Mouse (Mus musculus): Measurements from ENCODE around the gene Hunk. TPM values are rescaled to one million over a fixed set of nuclear protein-coding genes. Genes with fewer than 3 reads are reported as not detected.

The Hunk gene
- polyA plus RNA-seq, 1 experiment from 2014 or later = 11.1 TPM

DNA sequence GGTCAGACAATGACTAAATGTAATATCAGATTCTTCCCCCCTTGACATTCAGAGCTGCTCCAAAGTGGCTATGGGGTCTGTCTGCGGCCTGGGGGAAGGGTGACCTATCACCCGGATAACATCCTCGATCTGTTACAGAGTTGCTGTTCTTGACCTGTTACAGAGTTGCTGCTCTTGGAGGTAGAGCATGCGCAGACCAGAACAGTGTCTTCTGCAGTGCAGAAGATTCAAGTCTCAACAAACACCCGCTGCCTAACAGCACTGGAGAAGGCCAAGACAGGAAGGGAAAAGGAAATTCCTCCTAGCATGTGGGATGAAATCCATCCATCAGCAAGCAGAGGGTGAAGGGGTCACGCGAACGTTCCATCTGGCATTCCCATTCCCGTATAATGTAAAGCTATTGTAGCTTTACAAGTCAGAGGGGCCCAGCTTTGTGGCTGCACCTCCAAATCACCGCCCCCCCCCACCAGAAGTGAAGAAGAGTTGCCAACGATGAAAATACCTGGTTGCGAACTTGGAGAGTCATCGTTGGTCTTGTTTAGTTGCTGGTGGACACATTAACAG lies 133.0 kb downstream of the Hunk start:
- no peak for ATAC-seq
- 91% methylated on average over 13 of the region's 13 CpGs for WGBS

DNA sequence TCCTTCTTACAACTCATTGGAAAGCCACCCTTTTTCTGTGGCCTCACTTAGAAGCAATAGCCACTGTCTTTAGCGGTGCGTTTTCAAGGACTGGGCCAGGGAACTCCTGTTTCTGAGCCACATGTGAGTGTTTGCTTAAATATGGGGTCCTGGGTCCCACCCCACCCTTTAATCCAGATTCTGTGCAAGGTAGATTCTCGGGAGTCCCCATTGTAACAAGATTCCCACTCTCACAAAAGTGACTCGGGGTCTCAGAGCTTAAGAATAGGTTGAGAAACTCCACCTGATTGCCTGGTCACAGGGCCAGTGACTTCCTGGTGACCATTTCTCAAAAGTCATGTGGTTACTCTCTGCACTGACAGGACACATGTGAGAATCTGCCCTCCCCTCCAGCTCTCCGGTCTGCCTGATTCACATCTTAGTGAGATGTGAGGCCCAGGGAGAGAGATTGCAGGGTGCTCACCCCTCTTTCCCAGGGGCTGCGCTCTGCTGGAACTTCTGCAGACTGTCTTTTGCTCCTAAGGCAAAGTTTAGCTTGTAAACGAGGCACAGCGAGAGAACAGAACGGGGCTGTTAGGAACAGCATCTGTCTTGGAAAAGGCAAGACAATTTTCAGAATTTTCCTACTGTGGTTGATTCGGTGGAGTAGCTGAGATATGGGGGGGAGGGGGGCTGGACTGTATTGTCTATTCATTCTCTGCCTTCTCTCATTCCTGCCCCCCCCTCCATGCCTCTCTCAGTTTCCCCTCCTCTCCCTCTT lies 135.6 kb downstream of the Hunk start:
- peaks cover 32% of the 10 kb centered on the region for H3K4me1 ChIP-seq
- H3K27me3 ChIP-seq = no peaks in the 10 kb centered on the region
- H3K9me3 ChIP-seq (replicated peaks) = no peaks in the 10 kb centered on the region
- H3K36me3 ChIP-seq (ENCODE audit: poor library complexity, severe bottlenecking) = no peaks in the 10 kb centered on the region
- peak overlapping the region; percentile 48 for H3K9ac ChIP-seq
- no peak overlapping the region for H3K4me3 ChIP-seq
- WGBS = 8% methylated on average over 10 of the region's 10 CpGs
- peak overlapping the region; percentile 84 for H3K27ac ChIP-seq
- peak overlapping the region; percentile 36 for H3K4me2 ChIP-seq
- ATAC-seq = peak; percentile 44

More for the DNA sequence above, 133.0 kb downstream of the Hunk start:
- Histone ChIP-seq H3K4me3 (no peak overlapping the region), H3K9me3 (replicated peaks) (no peaks in the 10 kb centered on the region), H3K36me3 (ENCODE audit: poor library complexity, severe bottlenecking) (no peaks in the 10 kb centered on the region), H3K27me3 (no peaks in the 10 kb centered on the region), H3K9ac (no peak overlapping the region), H3K4me2 (no peak overlapping the region), H3K27ac (peak overlapping the region; percentile 49), H3K4me1 (peaks cover 32% of the 10 kb centered on the region)

DNA sequence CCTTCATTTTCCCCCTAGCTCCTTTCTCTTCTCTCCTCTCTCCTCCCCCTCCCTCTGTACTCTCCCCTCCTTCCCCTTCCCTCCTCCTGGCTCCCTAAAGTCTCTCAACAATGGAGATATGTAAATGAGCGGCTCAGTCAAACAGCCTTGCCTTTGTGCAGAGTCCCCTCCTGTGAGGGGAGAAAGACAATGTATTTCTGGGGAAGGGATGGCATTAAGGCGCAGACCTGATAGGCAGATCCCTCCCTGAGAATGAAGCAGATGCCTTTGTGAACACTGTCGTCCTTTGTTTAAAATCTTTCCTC lies 136.1 kb downstream of the Hunk start:
- H3K9ac ChIP-seq = no peak overlapping the region
- WGBS = 0% methylated on average over 3 of the region's 3 CpGs
- peak overlapping the region; percentile 36 for H3K4me2 ChIP-seq
- peaks cover 32% of the 10 kb centered on the region for H3K4me1 ChIP-seq
- peak; percentile 88 for ATAC-seq
- no peak overlapping the region for H3K4me3 ChIP-seq
- peak overlapping the region; percentile 84 for H3K27ac ChIP-seq
- H3K9me3 ChIP-seq (replicated peaks) = no peaks in the 10 kb centered on the region
- no peaks in the 10 kb centered on the region for H3K36me3 ChIP-seq (ENCODE audit: poor library complexity, severe bottlenecking)
- no peaks in the 10 kb centered on the region for H3K27me3 ChIP-seq

DNA sequence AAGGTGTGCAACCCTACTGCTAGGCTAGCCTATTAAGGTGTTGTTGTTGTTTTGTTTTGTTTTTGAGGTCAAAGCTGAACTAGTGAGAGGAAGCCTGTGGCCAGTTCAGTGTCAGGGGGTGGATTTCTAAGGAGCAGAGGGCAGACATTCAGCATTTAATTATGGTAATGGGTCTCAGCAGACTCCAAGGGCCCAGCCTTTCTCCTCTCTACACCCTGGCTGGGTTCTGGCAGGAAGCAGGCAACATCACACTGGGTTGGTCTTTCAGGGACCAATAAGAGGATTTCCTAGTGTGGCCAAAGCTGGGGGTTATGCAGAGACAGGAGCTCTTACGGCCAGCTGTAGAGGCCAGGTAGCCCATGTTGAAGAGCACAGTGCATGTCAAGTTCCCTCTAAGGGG lies 136.8 kb downstream of the Hunk start:
- no peaks in the 10 kb centered on the region for H3K27me3 ChIP-seq
- no peak overlapping the region for H3K4me2 ChIP-seq
- H3K9ac ChIP-seq = no peak overlapping the region
- H3K4me3 ChIP-seq = no peak overlapping the region
- no peaks in the 10 kb centered on the region for H3K9me3 ChIP-seq (replicated peaks)
- H3K36me3 ChIP-seq (ENCODE audit: poor library complexity, severe bottlenecking) = no peaks in the 10 kb centered on the region
- ATAC-seq = no peak
- peaks cover 31% of the 10 kb centered on the region for H3K4me1 ChIP-seq
- WGBS = 52% methylated on average over 1 of the region's 1 CpGs
- peak overlapping the region; percentile 48; the same call in 1 of the 2 replicates for H3K27ac ChIP-seq

DNA sequence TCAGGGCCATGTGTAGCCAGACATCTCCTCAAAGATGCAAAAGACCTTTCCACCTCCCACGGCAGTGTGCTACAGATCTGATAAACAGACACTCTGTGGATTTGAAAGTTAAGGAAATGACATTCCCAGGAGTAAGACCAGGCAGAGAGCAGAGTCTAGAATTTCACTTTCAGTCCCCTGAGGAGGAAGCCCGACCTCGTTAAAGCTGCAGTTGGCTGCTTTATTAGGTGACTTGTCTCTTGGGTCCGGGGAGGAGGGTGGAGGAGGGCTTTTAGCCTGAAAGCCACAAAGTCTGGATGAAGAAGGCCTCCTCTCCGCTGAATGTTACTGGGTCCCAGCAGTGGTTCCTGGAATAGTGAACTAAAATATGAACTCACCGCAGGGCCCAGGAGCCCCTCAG lies 137.6 kb downstream of the Hunk start:
- peaks cover 23% of the 10 kb centered on the region for H3K4me1 ChIP-seq
- no peak overlapping the region for H3K4me2 ChIP-seq
- H3K9ac ChIP-seq = no peak overlapping the region
- H3K9me3 ChIP-seq (replicated peaks) = no peaks in the 10 kb centered on the region
- no peaks in the 10 kb centered on the region for H3K27me3 ChIP-seq
- WGBS = 40% methylated on average over 6 of the region's 6 CpGs
- no peak for ATAC-seq
- H3K4me3 ChIP-seq = no peak overlapping the region
- no peaks in the 10 kb centered on the region for H3K36me3 ChIP-seq (ENCODE audit: poor library complexity, severe bottlenecking)
- no peak overlapping the region for H3K27ac ChIP-seq

DNA sequence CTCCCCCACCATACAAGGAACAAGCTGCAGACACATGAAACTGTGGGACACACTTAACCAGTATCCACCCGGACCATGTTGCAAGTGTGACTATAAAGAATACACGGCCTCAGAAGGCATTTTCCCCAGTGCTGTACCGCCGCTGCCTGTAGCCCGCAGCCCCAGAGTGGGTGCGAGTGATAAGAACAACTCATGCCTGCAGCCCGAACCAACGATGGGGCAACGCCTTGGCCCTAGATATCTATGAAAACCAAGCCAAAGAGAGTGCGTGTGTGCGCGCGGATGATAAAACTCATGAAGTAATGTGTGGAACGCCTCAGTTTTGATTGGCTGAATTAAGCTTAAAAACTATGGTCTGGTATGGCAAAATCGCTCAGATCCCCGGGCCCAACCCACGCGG lies 138.1 kb downstream of the Hunk start:
- no peak for ATAC-seq
- no peak overlapping the region for H3K4me3 ChIP-seq
- WGBS = 95% methylated on average over 18 of the region's 18 CpGs
- peaks cover 19% of the 10 kb centered on the region for H3K4me1 ChIP-seq
- H3K9ac ChIP-seq = no peak overlapping the region
- no peaks in the 10 kb centered on the region for H3K36me3 ChIP-seq (ENCODE audit: poor library complexity, severe bottlenecking)
- no peak overlapping the region for H3K27ac ChIP-seq
- H3K4me2 ChIP-seq = no peak overlapping the region
- H3K9me3 ChIP-seq (replicated peaks) = no peaks in the 10 kb centered on the region
- H3K27me3 ChIP-seq = no peaks in the 10 kb centered on the region

DNA sequence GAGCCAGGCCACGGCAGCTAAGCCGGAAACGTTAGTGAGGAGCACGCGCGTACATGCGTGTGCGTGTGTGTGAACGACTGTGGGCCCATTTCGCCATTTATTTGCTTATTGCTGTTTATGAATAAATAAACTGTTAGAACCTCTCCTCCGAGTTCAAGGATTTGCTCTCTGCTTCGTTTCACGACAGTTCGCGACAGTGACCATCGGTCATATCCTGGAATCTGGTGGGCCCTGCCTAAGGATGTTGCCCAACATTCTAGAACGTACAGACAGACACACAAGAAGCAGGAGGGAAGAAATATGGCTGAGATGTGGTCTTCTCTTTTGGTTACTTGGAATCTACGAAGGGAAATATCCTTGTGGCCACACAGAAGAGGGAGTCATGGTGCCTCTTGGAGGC lies 138.6 kb downstream of the Hunk start:
- Histone ChIP-seq H3K9me3 (replicated peaks) (no peaks in the 10 kb centered on the region), H3K27me3 (no peaks in the 10 kb centered on the region), H3K36me3 (ENCODE audit: poor library complexity, severe bottlenecking) (no peaks in the 10 kb centered on the region), H3K4me2 (no peak overlapping the region), H3K4me3 (no peak overlapping the region), H3K4me1 (peaks cover 19% of the 10 kb centered on the region), H3K27ac (no peak overlapping the region), H3K9ac (no peak overlapping the region)
- no peak for ATAC-seq
- 96% methylated on average over 18 of the region's 18 CpGs for WGBS

DNA sequence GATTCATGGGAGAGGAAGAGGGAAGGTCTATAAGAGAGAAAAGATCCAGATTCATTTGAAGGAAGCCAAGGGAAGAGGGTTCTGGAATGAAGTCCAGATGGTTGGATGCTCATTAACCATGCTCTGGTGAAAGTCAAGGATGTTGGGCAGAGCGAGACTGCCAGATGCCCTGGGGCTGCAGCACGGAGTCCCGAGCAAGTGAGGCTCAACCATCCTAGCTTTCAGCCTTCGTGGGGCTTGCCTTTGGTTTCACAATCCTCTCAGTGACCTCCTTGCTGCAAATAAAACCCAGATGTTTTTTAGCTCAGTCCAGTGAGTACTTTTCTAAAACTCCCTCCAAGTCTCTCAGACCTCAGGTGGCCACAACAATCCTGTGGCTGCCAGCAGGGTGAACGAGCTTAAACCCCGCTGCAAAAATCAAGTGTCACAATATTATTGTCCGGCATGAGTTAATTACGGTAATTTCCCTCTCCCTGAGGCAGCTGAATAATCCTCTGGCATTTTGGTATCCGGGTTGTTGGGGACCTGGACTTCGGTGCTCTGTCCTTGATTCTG lies 147.4 kb downstream of the Hunk start:
- Histone ChIP-seq H3K27ac (no peak overlapping the region), H3K36me3 (ENCODE audit: poor library complexity, severe bottlenecking) (no peaks in the 10 kb centered on the region), H3K4me3 (no peak overlapping the region), H3K4me1 (peaks cover 4% of the 10 kb centered on the region; the same call in 1 of the 2 replicates), H3K9ac (no peak overlapping the region), H3K4me2 (no peak overlapping the region), H3K27me3 (no peaks in the 10 kb centered on the region), H3K9me3 (replicated peaks) (no peaks in the 10 kb centered on the region)
- ATAC-seq = no peak
- WGBS = 56% methylated on average over 10 of the region's 10 CpGs

DNA sequence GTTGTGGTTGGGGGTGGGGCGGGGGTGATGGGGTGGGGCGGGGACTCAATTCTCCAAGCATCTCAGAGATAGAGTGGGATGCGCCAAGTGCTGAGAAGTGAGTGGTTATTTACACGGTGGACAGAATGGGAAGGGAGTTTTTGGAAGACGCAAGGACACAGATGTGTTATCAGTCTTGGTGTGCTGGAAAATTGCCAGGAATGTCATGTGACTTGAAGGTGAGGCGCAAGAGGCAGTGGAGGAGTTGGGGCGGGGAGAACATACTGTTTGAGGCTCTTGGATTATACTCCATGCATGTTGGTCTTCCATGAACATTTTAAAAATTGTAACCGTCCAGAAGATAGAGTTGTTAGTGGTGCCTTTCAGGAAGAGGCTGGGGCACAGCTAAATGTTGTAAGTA lies 148.8 kb downstream of the Hunk start:
- H3K4me3 ChIP-seq = no peak overlapping the region
- H3K4me2 ChIP-seq = no peak overlapping the region
- no peak for ATAC-seq
- no peaks in the 10 kb centered on the region for H3K9me3 ChIP-seq (replicated peaks)
- H3K9ac ChIP-seq = no peak overlapping the region
- H3K4me1 ChIP-seq = peaks cover 4% of the 10 kb centered on the region; the same call in 1 of the 2 replicates
- H3K27me3 ChIP-seq = no peaks in the 10 kb centered on the region
- no peak overlapping the region for H3K27ac ChIP-seq
- WGBS = 90% methylated on average over 8 of the region's 8 CpGs
- no peaks in the 10 kb centered on the region for H3K36me3 ChIP-seq (ENCODE audit: poor library complexity, severe bottlenecking)

DNA sequence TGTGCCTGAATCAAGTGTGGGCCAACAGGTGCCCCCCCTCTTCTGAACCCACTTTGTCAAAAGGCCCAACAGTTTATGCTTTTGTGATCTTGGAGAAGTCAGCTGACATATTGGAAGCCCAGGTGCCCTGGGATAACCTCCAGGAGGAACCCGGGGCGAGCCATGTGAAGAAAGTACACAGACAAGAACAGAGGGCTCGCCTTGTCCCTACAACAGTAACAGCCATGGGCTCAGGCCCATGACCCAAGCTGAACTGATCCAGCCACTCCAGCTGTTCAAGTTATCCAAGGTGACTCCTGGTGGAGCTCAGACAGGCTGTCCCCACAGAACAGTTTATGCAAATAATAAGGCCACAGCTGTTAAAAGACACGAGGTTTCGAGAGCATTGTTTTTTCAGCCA lies 153.1 kb downstream of the Hunk start:
- Histone ChIP-seq H3K4me2 (no peak overlapping the region), H3K4me3 (no peak overlapping the region), H3K27me3 (no peaks in the 10 kb centered on the region), H3K27ac (no peak overlapping the region), H3K9ac (no peak overlapping the region), H3K4me1 (no peaks in the 10 kb centered on the region), H3K9me3 (replicated peaks) (no peaks in the 10 kb centered on the region), H3K36me3 (ENCODE audit: poor library complexity, severe bottlenecking) (no peaks in the 10 kb centered on the region)
- no peak for ATAC-seq
- WGBS = 85% methylated on average over 5 of the region's 5 CpGs

DNA sequence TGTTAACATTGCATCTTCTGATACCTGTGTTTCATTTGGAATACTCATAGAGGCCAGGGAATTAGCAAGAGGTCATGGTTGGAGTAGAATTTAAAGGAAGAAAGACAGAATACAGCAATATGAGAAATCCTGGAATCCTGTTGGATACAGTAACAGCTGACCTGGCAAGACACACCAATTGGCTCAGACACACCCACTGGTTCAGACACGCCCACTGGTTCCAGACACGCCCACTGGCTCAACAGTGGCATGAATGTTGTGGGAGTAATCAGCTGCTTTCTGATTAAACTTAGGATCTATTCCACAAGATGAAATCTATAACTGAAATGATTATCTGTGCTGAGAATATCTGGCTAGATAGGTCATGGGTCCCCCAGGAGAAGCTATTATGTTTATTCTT lies 155.4 kb downstream of the Hunk start:
- 84% methylated on average over 2 of the region's 2 CpGs for WGBS
- no peak overlapping the region for H3K27ac ChIP-seq
- H3K9ac ChIP-seq = no peak overlapping the region
- H3K4me1 ChIP-seq = no peaks in the 10 kb centered on the region
- ATAC-seq = no peak
- H3K4me3 ChIP-seq = no peak overlapping the region
- H3K27me3 ChIP-seq = 0 out of 2 replicates have a peak, but pooled peaks cover 3% of the 10 kb centered on the region
- H3K36me3 ChIP-seq (ENCODE audit: poor library complexity, severe bottlenecking) = no peaks in the 10 kb centered on the region
- no peak overlapping the region for H3K4me2 ChIP-seq
- H3K9me3 ChIP-seq (replicated peaks) = no peaks in the 10 kb centered on the region

DNA sequence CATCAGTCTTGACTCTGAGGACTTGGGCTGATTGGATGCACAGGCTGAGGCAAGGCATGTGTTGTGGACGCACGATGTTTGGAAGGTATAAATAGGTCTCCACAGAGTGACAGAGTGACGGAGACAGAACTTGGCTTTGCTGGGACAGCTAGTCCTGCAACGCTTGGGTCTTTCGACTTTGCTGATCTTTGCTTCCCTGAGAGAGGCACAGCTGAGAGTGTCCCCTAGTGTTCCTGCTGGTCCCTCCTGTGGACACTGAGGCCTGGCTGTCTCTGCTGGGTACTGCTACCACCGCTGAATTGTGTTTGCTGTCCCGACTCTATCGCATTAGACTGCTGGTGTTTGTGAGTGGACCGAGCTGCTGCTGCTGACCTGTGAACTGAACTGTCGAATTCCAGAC lies 156.6 kb downstream of the Hunk start:
- Histone ChIP-seq H3K27me3 (0 out of 2 replicates have a peak, but pooled peaks cover 8% of the 10 kb centered on the region), H3K4me2 (no peak overlapping the region), H3K36me3 (ENCODE audit: poor library complexity, severe bottlenecking) (no peaks in the 10 kb centered on the region), H3K9ac (no peak overlapping the region), H3K4me3 (no peak overlapping the region), H3K4me1 (no peaks in the 10 kb centered on the region), H3K27ac (no peak overlapping the region), H3K9me3 (replicated peaks) (no peaks in the 10 kb centered on the region)
- WGBS = 78% methylated on average over 10 of the region's 10 CpGs
- ATAC-seq = no peak
